Mouse (Mus musculus) left cerebral cortex, adult 18-20 months (tissue): Measurements from ENCODE around the gene Usp21. TPM values are rescaled to one million over a fixed set of nuclear protein-coding genes. Genes with fewer than 3 reads are reported as not detected.
"Not testable (repeated sequence)": the region's sequence is repeated elsewhere in the genome, so short reads cannot be mapped to it uniquely, and the experiment has no call there.

Experiments
- DNase-seq, 2 experiments: peaks; one replicate each; pipeline ENCODE4 v3.0.0; 2021 to 2022; ENCODE audit warnings: low spot score in 2 of 2, mixed read lengths in 1 of 2
- total RNA-seq, 2 experiments: library from RNA; stranded (reverse); gene quantifications; 2 replicates each; pipeline ENCODE4 v1.2.3; 2021

Gene Usp21
- total RNA-seq, 2 experiments from 2014 or later = 54.5 to 63.0 TPM

- no peak for DNase-seq
Observed at GRCm38 (mm10) chr1:171247453-171247841, 40.3 kb downstream of the Usp21 start.

DNA sequence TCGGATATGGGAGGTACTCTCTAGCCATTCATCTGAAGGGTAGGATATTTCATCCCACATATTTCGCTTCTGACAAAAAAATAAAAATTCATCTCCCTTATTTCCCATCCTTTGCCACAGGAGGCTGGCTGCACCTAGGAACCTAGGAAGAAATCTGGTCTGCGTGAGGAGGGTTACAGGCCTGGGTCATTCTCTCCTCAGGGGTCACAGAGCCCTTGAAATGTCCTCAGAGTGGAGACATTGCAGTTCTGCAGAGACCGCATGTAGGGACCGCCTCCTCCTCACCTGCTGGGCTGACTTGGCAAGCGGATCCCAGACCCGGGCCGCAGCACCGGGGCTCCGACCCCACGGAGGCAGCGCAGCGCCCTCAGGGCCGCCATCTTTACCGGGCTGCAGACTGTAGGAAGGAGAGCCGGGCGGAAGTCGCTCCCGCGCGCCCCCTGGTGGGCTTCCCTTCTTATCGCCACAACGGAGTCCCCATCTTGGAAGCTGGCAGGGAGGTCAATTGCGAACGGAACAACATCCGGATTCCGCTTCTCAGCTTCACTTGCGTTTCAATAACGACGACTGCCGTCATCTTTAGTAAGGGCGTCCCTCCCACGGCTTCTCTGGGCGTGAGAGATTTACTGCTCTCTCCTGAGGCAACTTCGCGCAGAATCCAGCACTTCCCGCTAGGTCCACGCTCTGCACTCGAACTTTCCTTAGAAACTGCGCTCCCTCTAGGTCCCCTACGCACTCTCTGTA lies 40.9 kb downstream of the Usp21 start:
- DNase-seq = peak; percentile 98

DNA sequence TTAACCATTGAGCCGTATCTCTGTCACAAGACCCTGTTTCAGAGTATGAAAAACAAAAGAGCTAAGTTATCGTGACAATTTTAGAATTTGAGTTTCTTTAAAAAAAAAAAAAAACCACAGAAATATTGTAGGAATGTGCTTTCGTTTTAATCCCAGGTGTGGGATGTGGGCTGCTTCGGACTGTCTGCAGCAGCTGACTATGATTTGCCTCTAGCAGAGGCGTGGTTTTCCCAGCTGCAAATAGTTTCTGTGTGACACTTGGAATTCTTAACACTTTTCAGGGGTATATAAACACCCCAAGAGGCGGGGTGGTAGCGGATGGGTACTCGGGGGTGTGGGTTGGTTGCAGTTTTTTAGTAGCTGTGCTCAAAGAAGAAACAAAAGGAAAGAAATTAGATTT lies 42.4 kb downstream of the Usp21 start:
- DNase-seq = no peak

- not testable (repeated sequence) for DNase-seq
Observed at GRCm38 (mm10) chr1:171241952-171242351, 45.8 kb downstream of the Usp21 start.

- no peak for DNase-seq
Observed at GRCm38 (mm10) chr1:171240911-171241310, 46.9 kb downstream of the Usp21 start.

DNA sequence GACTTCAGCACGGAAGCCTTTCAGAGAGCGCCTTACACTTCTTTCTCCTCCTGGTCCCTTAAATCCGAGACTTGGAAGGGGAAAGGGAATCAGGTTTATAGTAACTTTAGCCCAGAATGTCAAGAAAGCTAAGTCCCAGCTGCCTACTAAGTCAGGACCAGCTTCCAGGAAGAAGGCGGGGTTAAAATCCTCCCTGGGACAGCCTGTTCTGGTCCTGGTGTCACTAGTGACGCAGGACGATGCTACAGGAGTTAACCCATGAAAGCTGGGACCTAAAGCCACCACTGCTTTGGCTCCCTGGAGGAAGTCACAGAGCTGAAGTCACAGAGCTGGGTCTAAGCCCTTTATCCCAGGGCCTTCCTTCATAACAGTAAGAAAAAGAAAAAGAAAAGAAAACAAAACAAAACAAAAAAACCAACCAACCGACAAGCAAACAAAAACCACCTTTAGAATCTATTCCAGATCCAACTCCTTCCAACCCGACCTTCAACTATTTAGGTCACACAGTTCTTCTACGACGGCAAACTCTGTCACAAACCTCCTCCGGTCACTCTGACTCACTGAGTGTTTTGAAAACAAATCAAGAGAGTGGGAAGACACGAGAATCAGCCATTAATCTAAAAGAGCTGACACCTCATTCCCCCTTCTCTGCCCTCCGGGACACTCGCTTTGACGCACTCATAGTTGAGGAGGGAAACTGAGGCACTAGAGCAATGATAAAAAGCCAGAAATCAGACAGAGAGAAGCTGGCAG lies 47.6 kb downstream of the Usp21 start:
- no peak for DNase-seq

DNA sequence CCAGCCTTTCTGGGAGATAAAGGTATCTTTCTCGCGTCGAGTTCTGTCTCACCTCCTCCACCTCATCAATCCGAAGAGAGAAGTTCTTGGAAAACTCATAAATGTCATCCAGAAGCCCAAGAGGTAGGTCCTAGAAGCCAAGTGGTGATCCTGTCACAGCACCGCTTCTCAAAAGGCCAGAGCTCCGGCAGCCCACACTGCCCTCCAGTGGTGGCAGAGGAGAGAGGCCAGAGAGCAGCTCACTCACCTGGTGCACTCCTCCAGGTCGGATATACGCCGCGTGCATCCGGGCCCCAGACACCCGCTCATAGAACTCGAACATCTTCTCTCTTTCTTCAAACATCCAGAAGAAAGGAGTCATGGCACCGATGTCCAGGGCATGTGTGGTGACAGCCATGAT lies 49.3 kb downstream of the Usp21 start:
- peak; percentile 53 to 55 for DNase-seq

DNA sequence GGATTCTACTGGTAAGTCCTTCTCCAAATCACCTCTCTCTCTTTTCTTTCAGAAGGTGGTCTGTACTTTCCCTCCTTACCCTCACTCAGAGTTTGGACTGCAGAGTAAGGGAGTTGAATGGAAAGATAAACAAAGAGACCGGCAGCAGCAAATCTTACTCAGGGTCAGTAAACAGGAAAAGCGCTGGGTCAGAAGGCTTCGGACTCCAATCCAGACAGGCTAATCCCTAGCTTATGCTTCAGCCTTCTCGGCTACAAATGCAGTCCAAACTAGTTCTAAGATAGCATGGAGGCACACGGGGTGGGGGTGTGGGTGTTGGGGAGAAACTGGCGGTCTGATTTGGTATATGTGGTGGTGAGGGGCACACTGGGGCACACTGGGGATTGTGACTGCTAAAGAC lies 50.4 kb downstream of the Usp21 start:
- no peak for DNase-seq

DNA sequence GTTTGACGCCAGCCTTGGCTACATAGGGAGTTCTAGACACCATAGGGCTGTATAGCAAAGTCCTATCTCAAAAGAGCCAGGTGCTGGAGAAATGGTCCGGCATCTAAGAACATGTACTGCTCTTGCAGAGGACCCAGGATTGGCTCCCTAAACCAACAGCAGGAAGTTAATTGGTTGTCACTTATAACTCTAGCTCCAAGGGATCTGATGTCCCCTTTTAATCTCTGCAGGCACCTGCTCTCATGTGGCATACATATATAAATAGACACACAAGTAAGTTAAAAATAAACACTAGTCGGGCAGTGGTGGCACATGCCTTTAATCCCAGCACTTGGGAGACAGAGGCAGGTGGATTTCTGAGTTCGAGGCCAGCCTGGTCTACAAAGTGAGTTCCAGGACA lies 52.0 kb downstream of the Usp21 start:
- DNase-seq = no peak

- DNase-seq = no peak
Observed at GRCm38 (mm10) chr1:171234538-171234937, 53.3 kb downstream of the Usp21 start.

GRCm38 (mm10) chr1:171234126-171234525 lies 53.7 kb downstream of the Usp21 start, which contains the start of gene Fcer1g:
Gene Fcer1g, minus strand, starts transcription at chr1:171234365.
- DNase-seq = no peak

DNA sequence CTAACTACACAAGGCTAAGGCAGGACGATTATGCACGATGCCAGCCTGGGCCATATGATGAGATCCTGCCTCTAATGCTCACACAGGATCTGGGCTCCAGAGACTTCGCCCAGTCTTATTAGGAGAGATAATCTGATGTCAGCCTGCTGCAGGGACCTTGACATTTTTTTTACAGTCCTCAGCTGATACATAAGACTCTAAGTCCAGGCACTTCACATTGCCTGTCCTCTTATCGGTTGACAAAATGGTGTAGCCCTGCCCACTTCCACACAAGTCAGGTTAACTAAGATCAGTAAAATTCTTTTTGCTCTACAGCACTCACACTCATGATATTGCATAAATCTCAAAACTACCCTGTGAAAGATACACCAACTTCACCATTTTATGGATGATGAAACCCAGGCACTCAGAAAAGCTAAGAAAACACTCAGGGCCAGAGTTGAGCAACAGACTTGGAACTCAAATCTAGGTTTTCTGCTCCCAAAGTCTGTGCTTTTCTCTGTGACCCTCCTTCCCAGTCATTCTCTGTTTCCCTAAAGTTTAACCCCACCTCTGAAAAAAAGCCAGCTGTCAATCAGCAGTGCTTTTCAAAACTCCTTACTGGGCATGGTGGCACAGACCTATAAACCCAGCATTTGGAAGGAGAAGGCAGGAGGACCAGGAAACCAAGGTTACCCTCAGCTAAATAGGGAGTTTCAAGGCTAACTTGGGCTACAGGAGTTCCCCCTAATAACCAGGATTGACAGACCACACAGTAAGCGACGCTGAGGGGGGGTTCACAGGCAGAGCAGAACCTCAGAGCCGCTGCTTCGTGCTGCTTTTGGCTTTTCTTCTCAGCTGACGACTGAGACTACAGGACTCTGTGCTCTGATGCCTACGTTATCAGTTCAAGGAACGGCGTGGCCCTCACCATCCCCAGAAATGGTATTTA lies 54.7 kb downstream of the Usp21 start:
- no peak for DNase-seq

DNA sequence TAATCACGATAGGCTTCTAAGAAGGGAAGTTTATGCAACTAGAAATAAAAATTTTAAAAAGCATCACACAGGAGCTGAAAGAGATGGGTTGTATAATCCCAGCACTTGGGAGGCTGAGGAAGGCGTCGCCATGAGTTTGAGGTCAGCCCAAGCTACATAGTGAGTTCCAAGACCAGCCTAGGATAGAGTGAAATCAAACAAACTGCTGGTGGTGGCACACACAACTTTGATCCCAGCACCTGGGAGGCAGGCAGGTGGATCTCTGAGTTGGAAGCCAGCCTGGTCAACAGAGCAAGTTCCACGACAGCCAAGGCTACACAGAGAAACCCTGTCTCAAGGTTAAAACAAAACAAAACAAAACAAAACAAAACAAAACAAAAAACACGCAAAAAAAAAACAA lies 55.4 kb downstream of the Usp21 start:
- DNase-seq = no peak

Other genes starting within 250 kb of the Usp21 start
- 10 to 100 TPM; 11.1 to 13.2 TPM for gene Fcgr3, start 223.1 kb downstream of the Usp21 start, total RNA-seq
- gene Cfap126, start 174.1 kb downstream of the Usp21 start, total RNA-seq = under 1 TPM in 1 of 2 experiments, not detected in 1; 0.79 TPM
- 100 to 1,000 TPM; 195 to 207 TPM for gene Sdhc, start 137.4 kb downstream of the Usp21 start, total RNA-seq
- not detected for gene Mpz, start 137.3 kb downstream of the Usp21 start, total RNA-seq
- gene Pcp4l1, start 91.7 kb downstream of the Usp21 start, total RNA-seq = 100 to 1,000 TPM; 114 to 132 TPM
- under 1 TPM; 0.12 to 0.14 TPM for gene Nr1i3, start 74.0 kb downstream of the Usp21 start, total RNA-seq
- gene Tomm40l, start 65.5 kb downstream of the Usp21 start, total RNA-seq = 10 to 100 TPM; 84.2 to 90.5 TPM
- 1 to 10 TPM; 1.8 to 3.1 TPM for gene Apoa2, start 62.9 kb downstream of the Usp21 start, total RNA-seq
- 10 to 100 TPM; 13.7 to 14.7 TPM for gene Fcer1g, start 53.6 kb downstream of the Usp21 start, total RNA-seq
- gene Adamts4, start 37.6 kb downstream of the Usp21 start, total RNA-seq = 1 to 10 TPM; 5.9 to 8.9 TPM
- 100 to 1,000 TPM; 280 to 286 TPM for gene Ndufs2, start 36.6 kb downstream of the Usp21 start, total RNA-seq
- 10 to 100 TPM; 64.3 to 71.8 TPM for gene B4galt3, start 17.7 kb downstream of the Usp21 start, total RNA-seq
- gene Ppox, start 6.8 kb downstream of the Usp21 start, total RNA-seq = 10 to 100 TPM; 26.9 to 27.8 TPM
- 100 to 1,000 TPM; 104 to 112 TPM for gene Ufc1, start 7.0 kb upstream of the Usp21 start, total RNA-seq
- gene Dedd, start 41.2 kb upstream of the Usp21 start, total RNA-seq = 10 to 100 TPM; 43.7 to 43.9 TPM
- gene Nit1, start 57.7 kb upstream of the Usp21 start, total RNA-seq = 10 to 100 TPM; 43.3 to 47.9 TPM
- 100 to 1,000 TPM; 189 to 191 TPM for gene Pfdn2, start 57.7 kb upstream of the Usp21 start, total RNA-seq
- 1 to 10 TPM; 7.1 to 8.0 TPM for gene Klhdc9, start 72.8 kb upstream of the Usp21 start, total RNA-seq
- gene Nectin4, start 82.1 kb upstream of the Usp21 start, total RNA-seq = 1 to 10 TPM; 3.6 to 4.7 TPM
- 1 to 10 TPM; 2.2 to 2.6 TPM for gene Arhgap30, start 101.0 kb upstream of the Usp21 start, total RNA-seq
- gene Usf1, start 123.3 kb upstream of the Usp21 start, total RNA-seq = 100 to 1,000 TPM in 1 of 2 experiments, 10 to 100 TPM in 1; 99.0 to 105 TPM
- 1 to 10 TPM; 1.4 to 2.3 TPM for gene Tstd1, start 130.9 kb upstream of the Usp21 start, total RNA-seq
- gene F11r, start 149.5 kb upstream of the Usp21 start, total RNA-seq = 1 to 10 TPM; 4.5 to 5.4 TPM
- 1 to 10 TPM; 5.7 to 5.8 TPM for gene Alyref2, start 215.5 kb upstream of the Usp21 start, total RNA-seq
- not detected for gene Itln1, start 247.3 kb upstream of the Usp21 start, total RNA-seq